Mouse (Mus musculus) retina, embryonic 14.5 days (tissue): Measurements from ENCODE around the gene Camk1g.

Source experiments
- DNase-seq: peaks from one replicate; pipeline ENCODE4 v3.0.0-alpha.2; 2015; ENCODE audit warnings: low spot score

Gene Camk1g

DNA sequence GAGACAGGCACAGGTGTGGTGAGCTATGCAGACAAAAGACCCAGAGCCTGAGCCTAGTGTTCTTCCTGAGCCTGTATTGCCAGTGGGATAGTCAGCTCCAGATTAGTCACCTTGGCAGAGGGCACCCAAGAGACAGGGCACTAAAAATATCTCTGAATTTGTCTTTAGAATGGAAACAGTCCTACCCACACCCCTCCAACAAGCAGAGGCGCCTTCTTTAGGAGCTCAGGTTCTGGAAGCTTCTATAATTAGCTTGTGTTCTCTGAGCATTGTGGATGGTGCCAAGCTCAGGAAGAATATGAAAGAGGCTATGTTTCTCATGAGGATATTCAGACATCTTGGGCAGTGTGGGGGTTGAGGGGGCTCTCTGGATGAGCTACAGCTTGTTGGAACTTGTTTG lies 37.4 kb downstream of the Camk1g start:
- DNase-seq, result no peak

DNA sequence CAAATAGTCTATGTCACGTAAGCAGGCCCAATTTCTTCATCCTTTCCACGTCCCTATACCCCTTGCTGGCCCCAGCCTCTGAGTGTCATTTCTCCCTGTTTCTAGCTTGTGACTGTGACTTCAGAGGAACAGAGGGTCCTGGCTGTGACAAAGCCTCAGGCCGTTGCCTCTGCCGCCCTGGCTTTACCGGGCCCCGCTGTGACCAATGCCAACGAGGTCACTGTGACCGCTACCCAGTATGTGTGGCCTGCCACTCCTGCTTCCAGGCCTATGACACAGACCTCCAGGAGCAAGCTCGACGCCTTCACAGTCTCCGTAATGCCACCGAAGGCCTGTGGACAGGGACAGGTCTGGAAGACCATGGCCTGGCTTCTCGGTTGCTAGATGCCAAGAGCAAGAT lies 38.1 kb downstream of the Camk1g start:
- no peak for DNase-seq

DNA sequence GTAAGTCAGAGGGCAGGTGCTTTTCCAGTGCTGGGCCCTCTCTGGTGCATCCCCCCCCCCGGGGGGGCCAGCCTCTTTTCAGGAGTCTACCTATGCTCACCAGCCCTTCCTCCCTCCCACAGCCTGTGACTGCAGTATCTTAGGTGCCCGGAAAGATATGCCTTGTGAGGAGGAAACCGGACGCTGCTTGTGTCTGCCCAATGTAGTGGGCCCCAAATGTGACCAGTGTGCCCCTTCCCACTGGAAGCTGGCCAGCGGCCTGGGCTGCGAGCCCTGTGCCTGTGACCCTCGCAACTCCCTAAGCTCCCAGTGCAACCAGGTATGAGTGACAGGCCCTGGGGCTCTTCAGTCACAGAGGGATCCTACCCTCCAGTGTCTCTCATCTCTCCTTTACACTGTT lies 39.5 kb downstream of the Camk1g start:
- no peak for DNase-seq

DNA sequence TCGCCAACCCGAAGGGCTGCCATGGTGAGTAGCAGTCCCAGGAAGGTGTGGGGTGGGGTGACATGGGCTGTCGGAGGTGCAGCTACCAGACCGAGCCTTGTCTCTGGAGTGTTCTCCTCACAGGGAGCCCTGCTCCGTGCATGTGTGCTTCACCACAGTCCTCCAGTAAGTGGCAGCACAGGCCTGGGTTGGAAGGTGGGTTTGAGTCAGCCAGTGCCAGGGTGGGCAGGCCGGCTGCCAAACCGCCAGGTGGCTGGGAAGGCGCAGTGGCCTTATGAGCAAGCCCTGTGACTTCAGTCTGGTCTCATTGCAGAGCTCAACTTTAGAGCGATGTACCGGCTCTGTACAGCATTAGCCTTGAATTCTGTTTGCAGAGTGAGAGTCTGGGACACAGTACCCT lies 39.9 kb downstream of the Camk1g start:
- DNase-seq, result peak; percentile 77

DNA sequence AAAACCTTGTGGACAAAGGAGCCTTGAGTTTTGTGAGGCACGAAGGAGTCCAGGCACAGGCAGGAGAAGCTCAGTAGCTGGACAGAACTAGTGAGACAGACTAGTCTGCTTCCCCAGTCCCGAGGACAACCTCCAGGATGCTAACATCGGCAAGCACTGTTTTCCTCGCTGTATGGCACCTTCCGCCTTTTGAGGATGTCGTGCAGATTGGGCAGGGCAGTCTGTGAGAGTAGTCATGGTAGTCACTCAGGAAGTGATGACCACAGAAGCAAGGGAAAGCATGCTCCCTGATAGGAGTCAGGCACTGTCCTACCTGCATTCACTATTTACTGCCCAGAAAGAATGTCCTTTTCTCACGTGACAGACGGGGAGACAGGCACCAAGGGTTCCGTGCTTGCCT lies 40.5 kb downstream of the Camk1g start:
- no peak for DNase-seq

DNA sequence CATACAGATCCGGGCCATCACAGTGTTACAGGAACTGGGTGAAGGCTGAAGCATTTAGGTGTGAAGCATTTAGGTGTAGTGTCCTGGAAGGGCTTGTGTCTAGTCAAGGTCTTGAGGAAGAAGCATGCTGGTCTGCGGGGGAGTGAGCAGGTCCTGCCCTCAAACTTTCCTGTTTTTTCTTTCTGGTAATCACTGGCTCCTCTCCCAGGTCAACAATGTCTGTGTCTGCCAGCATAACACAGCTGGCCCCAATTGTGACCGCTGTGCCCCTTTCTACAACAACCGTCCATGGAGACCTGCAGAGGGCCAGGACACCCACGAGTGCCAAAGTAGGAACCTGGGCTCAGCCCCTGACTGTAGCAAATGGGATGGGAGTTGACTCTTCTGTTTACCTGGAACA lies 42.4 kb downstream of the Camk1g start:
- DNase-seq, result no peak

DNA sequence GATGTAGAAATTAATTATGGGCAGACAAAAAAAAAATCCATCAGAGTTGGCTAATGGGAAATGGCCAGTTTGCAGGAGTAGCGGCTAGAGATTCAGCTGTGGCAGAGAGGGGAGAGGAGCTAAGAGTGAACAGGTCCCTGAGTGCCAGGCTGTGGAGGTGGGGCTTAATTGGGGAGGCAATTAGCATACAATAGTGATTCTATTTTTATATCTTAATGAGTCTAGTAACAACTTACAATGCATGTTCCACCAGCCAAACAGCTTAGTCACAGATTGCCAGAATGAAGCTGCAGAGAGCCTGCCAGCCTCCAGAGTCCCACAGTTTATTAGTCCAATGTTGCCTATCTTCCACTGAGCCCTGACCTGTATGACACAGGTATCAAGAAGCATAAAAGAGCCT lies 42.9 kb downstream of the Camk1g start:
- no peak for DNase-seq

DNA sequence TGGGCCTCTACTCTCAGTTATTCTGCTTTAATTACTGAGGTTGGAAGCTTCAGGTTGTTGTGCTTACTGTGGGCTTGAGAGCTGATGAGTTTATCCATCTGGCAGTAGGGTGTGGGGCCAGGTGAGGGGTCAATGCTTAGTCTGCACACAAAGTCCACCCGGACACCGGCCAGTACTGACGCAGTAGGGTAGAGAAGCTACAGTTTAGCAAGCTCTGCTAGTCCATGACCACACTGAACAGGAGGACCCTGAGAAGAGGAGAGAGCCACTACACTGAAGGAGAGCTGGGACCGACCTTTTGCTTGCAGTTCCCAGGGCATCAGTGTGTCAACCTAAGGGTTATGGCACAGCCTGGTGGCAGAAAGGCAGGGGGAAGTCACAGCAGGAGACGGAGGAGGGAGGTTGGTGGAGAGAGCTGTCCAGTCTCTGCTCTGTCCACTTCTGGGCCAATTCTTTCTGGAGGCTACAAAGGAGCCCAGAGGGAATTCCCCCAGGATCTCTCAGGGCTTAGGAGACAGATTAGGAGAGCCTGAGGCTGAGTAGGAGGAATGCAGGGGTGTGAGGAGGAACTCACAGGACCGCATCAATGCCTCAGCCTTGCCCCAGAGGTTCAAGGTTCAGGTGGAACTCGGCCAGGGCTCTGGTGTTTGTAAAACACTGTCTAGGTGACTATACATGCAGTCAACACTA lies 43.5 kb downstream of the Camk1g start:
- DNase-seq, result no peak

DNA sequence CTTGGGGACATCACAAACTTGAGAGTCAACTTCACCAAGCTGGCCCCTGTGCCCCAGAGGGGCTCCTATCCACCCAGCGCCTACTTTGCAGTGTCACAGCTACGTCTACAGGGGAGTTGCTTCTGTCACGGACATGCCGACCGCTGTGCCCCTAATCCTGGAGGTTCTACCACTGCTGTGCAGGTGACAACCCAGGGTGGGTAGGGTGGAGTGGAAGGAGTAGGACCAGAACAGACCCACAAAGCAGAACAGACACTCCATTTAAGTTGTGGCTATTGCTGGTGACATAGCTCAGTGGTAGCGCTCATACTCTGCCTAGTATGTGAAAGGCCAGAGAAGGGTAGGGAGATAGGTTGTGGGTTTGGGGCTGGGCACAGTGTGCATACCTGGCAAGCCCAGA lies 44.2 kb downstream of the Camk1g start:
- no peak for DNase-seq

DNA sequence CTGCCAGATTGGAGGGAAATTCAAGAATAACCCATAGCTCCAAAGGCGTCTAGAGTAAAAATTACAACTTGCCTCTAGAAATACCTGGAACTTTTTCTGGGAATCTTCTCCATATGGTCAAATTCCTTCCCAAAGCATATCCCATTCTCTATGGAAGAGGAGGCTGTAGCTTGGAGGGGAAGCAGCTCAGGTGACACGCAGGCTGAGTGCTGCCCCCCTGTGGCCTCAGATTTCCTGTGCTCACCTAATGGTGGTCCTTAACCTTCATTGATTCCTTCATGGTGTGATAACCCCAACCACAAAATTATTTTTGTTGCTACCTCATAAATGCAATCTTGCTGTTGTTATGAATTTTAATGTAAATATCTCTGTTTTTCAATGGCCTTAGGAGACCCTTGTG lies 45.9 kb downstream of the Camk1g start:
- DNase-seq, result peak; percentile 53

DNA sequence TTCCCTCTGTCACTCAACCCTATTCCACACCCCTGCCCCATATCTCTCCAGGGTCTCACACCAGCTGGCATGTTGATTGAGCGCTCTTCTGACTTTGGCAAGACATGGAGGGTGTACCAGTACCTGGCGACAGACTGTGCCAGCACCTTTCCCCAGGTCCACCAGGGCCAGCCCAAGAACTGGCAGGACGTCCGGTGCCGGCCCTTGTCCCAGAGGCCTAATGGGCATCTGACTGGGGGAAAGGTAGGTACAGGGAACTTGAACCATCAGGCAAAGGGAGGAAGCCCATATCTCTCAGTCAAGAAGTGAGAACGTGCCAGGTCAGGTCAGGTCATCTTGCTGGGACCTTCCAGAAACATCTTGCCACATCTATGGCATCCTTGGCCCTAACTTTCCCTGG lies 46.4 kb downstream of the Camk1g start:
- no peak for DNase-seq

DNA sequence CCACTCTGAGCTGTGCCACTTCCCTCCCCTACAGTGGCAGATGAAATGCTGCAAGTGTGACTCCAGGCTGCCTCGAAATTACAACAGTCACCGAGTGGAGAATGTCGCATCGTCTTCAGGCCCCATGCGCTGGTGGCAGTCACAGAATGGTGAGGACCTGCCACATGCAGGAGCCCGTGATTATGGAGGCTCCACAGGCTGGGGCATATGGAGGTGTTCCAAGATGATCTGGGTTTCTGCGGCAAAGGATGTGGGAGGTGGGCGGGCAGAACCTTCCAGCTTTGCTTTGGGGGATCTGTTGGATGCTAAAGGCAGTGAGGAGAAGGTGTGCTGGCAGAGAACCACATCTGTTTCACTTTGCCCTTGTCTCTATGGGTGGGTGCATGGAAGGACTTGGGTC lies 49.7 kb downstream of the Camk1g start:
- no peak for DNase-seq

DNA sequence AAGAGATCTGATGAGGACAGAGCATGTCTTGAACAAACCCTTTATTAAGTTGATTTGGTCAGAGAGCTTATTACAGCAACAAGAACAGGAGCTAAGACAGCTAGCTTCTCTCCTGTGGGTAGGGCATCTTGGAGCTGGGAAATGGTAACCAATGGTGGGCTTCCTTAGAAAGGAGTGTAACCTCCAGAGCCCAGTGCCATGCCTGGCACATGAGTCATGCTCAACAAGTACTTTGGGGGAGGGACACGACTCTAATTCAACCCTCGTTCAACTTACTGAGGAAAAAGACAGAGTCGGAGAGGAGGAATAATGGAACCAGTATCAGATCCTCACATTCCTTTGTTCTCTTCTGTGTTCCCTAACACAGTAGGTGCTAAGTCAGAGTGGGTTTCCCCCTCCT lies 50.4 kb downstream of the Camk1g start:
- no peak for DNase-seq

DNA sequence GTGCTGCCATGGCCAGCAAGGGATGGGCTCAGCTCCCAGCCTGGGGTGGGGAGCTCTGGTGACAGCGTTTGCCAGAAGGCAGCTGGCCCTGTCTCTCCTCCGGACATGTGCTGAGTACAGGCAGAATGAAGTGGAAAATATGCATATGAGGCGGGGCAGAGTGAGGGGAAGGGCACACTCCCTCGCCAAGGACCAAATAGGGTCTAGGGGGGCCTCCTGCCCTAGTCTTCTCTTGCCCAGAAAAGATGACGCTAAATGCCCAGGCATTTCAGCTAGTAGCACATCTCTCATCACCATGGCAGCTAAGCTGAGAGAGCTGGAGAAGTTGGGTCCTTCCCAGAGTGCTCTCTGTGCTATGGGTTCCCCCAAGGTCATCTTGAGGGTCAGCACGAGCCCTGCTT lies 52.9 kb downstream of the Camk1g start:
- DNase-seq, result no peak

DNA sequence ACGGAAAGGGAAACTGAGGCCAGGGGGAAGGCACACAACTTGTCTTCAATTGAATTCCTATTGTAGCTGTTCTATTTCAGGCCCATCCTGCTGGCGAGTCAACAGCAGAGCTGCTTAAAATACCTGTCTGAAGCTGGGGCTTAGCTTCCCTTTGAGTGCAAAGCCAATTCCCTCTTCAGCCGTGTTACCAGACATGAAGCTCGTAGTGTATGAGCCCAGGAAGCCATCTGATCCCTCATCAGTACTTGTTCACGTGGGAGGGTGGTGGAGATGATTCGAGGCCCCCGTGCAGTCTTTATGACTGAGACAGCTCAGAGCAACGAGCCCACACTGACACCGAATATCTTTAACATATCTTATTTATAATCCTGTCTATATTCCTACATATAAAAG lies 53.7 kb downstream of the Camk1g start:
- DNase-seq, result no peak

DNA sequence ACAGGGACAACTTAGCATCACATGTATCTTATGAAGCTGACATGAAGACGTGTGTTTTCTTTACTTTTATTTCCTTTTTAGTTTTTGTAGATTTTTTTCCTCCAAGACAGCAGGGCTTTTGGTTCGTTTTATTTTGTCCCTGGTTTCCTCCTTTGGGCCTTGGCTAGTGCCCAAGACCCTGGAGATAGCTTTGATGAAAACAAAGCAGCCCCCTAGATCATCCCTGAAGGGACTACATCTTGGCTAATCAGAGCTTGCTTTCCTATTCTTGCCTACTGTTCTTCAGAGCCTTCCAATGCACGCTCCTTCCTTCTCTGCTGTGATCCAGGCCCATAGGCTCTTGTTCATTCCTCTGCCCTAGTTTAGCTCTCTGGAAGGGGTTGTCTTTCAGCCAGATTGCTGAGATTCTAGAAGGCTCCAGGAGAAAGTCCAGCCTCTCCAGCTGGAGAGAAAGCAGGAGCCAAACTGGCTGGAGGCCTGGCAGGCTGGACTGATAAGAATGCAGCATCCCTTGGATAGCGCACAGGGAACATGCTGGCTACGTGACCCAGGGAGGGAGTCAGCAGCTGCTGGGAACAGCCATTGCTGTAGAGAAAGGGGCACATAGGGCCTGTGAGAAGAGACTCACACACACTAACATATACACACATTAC lies 54.3 kb downstream of the Camk1g start:
- DNase-seq, result no peak

DNA sequence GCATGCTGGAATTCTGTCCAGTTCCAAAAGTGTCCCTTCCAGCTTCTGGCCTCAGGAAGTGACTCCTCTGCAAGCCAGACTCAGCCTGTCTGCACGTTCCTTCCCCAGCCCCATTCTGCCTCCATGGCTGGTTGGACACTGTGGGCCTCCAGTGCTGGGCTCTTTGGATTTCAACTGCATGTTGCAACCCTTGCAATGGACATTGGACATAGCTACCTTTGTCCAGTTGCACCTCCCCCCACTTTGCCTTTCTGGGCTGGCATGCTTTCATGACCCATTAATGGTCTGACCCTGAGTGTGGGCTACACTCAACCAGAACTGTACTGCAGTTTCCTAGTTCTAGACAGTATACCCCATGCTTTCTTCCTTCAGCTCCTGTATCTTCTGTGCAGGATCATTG lies 58.5 kb downstream of the Camk1g start:
- DNase-seq, result no peak

DNA sequence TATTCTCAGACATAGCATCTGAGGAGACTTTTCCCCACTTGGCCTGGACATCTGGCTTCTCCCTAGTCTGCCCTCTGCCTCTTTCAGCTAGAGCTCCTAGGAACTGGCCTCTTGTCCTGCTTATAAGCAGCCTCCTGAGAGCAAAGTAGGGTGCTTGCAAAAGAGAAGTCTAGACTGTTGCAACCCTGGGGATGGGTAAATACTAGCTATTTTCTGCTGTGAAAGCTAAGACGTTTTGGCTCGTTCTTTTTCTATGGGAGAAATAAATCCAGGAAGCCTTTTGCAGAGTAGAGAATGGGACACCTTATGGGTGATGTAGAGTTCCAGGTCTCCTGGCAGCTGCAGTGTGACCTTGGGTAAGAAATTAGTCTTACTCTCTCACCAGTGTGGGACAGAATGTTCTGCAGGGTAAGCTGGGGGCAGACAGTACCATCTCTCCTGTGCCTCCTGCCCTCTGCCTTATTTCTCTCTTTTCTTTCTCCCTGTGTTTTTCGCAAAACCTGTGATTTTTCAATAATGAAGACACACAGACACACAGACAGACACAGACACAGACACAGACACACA lies 59.5 kb downstream of the Camk1g start:
- no peak for DNase-seq

DNA sequence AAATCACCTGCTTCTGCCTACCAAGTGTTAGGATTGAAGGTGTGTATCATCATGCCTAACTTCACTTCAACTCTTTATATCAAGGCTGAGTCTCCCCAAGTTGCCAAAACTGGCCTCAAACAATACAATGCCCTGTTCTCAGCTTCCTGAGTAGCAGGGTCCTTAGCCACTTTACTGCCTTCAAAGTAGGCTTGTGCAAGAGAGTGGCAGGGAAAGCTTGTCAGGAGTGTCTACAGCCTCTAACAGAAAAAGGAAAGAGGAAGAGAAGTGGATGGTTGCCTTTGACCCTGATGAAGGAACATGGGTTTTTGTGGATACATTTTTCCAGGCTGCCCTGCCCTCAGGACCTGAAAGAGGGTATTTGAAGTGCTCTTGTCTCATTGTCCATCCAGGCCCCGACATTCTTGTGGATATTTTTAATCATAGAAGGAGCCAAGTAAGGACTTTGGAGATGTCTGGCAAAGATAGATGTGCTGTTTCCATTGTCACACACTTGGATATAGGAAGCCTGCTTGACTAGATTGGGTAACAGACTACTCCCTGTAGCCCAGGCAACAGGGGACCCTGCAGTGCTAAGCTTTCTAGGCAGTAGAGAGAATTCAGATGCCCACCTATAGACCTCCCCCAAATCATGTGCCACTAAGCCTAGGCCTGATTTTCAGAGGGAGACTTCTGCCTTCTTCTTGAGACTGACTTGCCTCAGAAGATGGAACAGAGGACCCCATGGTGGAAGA lies 60.1 kb downstream of the Camk1g start:
- no peak for DNase-seq

DNA sequence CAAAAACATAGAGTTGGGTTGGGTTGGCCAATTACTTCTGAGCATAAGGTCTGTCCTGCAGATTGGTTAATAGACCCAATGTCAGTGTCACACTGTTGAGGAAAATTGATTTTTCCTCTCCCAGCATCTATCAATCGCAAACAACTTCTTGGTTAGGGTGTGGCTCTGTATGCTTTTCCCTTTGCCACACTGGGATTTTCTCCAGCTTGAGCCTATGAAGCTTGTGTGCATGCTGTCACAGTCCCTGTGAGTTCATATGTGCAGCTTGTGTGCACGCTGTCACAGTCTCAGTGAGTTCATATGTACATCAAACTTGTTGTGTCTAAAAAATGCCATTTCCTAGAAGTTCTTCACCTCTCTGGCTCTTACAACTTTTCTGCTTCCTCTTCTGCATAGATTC lies 63.3 kb downstream of the Camk1g start:
- DNase-seq, result no peak

DNA sequence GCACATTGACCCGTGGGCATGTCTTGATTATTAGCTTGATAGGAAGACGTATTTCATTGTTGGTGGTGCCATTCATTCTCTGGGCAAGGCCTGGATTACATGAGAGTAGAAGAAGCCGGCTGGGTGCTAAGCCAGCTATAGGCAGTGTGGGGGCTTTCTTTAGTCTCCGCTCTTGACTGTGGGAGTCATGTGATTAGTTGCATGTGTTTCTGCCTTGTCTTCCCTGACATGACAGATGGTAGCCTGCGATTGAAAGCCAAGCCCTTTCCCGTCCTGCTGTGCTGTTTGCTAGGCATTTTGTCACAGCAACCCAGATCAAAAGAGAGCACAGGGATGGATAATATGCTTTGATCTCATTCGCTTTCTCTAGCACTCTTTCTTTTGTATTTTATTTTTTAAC lies 64.7 kb downstream of the Camk1g start:
- DNase-seq, result no peak

DNA sequence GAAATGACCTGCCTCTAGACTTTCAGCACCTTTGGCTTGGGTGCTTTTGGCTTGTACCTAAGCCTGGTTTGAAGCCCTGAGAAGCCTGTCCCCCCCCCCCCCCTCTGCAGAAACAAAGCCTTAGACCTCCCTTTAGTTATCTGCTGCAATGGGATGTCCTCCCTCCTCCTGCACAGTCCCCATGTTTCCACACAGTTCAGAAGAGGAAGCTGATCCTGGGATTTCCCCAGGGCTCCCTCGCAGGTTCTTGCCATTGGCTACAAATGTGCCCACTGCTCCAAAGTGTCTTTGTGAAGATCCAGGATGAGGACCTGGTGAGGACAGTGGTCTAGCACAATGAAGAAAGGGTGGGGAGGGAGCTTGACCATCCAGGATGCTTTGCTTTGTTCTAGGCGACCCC lies 67.0 kb downstream of the Camk1g start:
- DNase-seq, result no peak

DNA sequence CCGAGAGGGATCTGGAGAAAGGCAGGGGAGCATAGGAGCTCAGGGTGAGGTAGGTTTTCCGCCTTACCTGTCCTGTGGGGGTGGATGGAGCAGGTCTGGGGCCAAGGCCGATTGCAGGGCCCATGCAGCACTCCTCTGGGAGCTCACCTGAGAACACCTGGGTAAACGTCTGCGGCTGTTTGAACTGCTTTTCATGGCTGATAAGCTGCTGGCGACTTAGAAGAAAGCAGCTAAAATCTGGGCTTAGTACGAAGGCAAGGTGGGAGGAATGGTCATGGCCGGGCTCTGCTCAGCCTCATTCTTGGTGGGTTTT lies 68.0 kb downstream of the Camk1g start:
- no peak for DNase-seq
